Mouse (Mus musculus): ENCODE data around the gene Kcnh2. TPM values are rescaled to one million over a fixed set of nuclear protein-coding genes. Genes with fewer than 3 reads are reported as not detected.

Gene Kcnh2
- polyA plus RNA-seq, 1 experiment from 2014 or later = 10.9 TPM

- Histone ChIP-seq H3K36me3 (replicated peaks) (no peaks in the 10 kb centered on the region), H3K27me3 (replicated peaks; ENCODE audit: low read depth, poor library complexity, severe bottlenecking) (peaks cover 78% of the 10 kb centered on the region), H3K9me3 (no peaks in the 10 kb centered on the region), H3K4me3 (peak overlapping the region; percentile 77), H3K4me1 (peaks cover 67% of the 10 kb centered on the region), H3K27ac (replicated peaks) (peak overlapping the region; percentile 81)
- peak; percentile 94 for DNase-seq (ENCODE audit: low spot score)
- WGBS = under 1% methylated on average over 41 of the region's 41 CpGs
Observed at GRCm38 (mm10) chr5:24351701-24352171, 332 bp upstream of the Kcnh2 start.

- 39% methylated on average over 14 of the region's 15 CpGs for WGBS
- no peak for DNase-seq (ENCODE audit: low spot score)
- Histone ChIP-seq H3K4me1 (peaks cover 67% of the 10 kb centered on the region), H3K9me3 (no peaks in the 10 kb centered on the region), H3K27me3 (replicated peaks; ENCODE audit: low read depth, poor library complexity, severe bottlenecking) (peaks cover 88% of the 10 kb centered on the region), H3K27ac (replicated peaks) (peak overlapping the region; percentile 81), H3K4me3 (peak overlapping the region; percentile 77), H3K36me3 (replicated peaks) (no peaks in the 10 kb centered on the region)
Observed at GRCm38 (mm10) chr5:24350531-24351250, 713 bp downstream of the Kcnh2 start.

- Histone ChIP-seq H3K4me1 (peaks cover 69% of the 10 kb centered on the region), H3K27ac (replicated peaks) (no peak overlapping the region), H3K27me3 (replicated peaks; ENCODE audit: low read depth, poor library complexity, severe bottlenecking) (peaks cover 94% of the 10 kb centered on the region), H3K36me3 (replicated peaks) (no peaks in the 10 kb centered on the region), H3K9me3 (no peaks in the 10 kb centered on the region), H3K4me3 (peak overlapping the region; percentile 77)
- no peak for DNase-seq (ENCODE audit: low spot score)
- WGBS = 55% methylated on average over 3 of the region's 3 CpGs
Observed at GRCm38 (mm10) chr5:24350073-24350472, 1.3 kb downstream of the Kcnh2 start.

- no peaks in the 10 kb centered on the region for H3K36me3 ChIP-seq (replicated peaks)
- H3K4me1 ChIP-seq = peaks cover 78% of the 10 kb centered on the region
- peak overlapping the region; percentile 64 for H3K4me3 ChIP-seq
- no peaks in the 10 kb centered on the region for H3K9me3 ChIP-seq
- H3K27me3 ChIP-seq (replicated peaks; ENCODE audit: low read depth, poor library complexity, severe bottlenecking) = peaks cover 93% of the 10 kb centered on the region
- WGBS = under 1% methylated on average over 29 of the region's 30 CpGs
- DNase-seq (ENCODE audit: low spot score) = no peak
- peak overlapping the region; percentile 16; the same call in 1 of the 2 replicates for H3K27ac ChIP-seq (replicated peaks)
Observed at GRCm38 (mm10) chr5:24348546-24348945, 2.9 kb downstream of the Kcnh2 start.

GRCm38 (mm10) chr5:24348128-24348527, 3.3 kb downstream of the Kcnh2 start:
- under 1% methylated on average over 41 of the region's 41 CpGs for WGBS
- DNase-seq (ENCODE audit: low spot score) = peak; percentile 84
- Histone ChIP-seq H3K27me3 (replicated peaks; ENCODE audit: low read depth, poor library complexity, severe bottlenecking) (peaks cover 89% of the 10 kb centered on the region), H3K9me3 (no peaks in the 10 kb centered on the region), H3K27ac (replicated peaks) (peak overlapping the region; percentile 16; the same call in 1 of the 2 replicates), H3K4me3 (peak overlapping the region; percentile 64), H3K4me1 (peaks cover 78% of the 10 kb centered on the region), H3K36me3 (replicated peaks) (no peaks in the 10 kb centered on the region)

- Histone ChIP-seq H3K27me3 (replicated peaks; ENCODE audit: low read depth, poor library complexity, severe bottlenecking) (peaks cover 81% of the 10 kb centered on the region), H3K4me1 (peaks cover 78% of the 10 kb centered on the region), H3K27ac (replicated peaks) (no peak overlapping the region), H3K4me3 (peak overlapping the region; percentile 64; the same call in 1 of the 2 replicates), H3K9me3 (no peaks in the 10 kb centered on the region), H3K36me3 (replicated peaks) (no peaks in the 10 kb centered on the region)
- WGBS = 57% methylated on average over 7 of the region's 7 CpGs
- no peak for DNase-seq (ENCODE audit: low spot score)
Observed at GRCm38 (mm10) chr5:24347186-24347875, 4.1 kb downstream of the Kcnh2 start.

GRCm38 (mm10) chr5:24346313-24346712, 5.1 kb downstream of the Kcnh2 start:
- H3K4me1 ChIP-seq = peaks cover 68% of the 10 kb centered on the region
- WGBS = 84% methylated on average over 7 of the region's 7 CpGs
- no peaks in the 10 kb centered on the region for H3K36me3 ChIP-seq (replicated peaks)
- no peak overlapping the region for H3K4me3 ChIP-seq
- H3K27ac ChIP-seq (replicated peaks) = no peak overlapping the region
- H3K9me3 ChIP-seq = no peaks in the 10 kb centered on the region
- H3K27me3 ChIP-seq (replicated peaks; ENCODE audit: low read depth, poor library complexity, severe bottlenecking) = peaks cover 73% of the 10 kb centered on the region
- DNase-seq (ENCODE audit: low spot score) = no peak

- H3K27me3 ChIP-seq (replicated peaks; ENCODE audit: low read depth, poor library complexity, severe bottlenecking) = peaks cover 55% of the 10 kb centered on the region
- H3K4me1 ChIP-seq = peaks cover 51% of the 10 kb centered on the region
- no peak for DNase-seq (ENCODE audit: low spot score)
- H3K4me3 ChIP-seq = peak overlapping the region; percentile 28; the same call in 1 of the 2 replicates
- no peaks in the 10 kb centered on the region for H3K9me3 ChIP-seq
- H3K36me3 ChIP-seq (replicated peaks) = no peaks in the 10 kb centered on the region
- WGBS = 16% methylated on average over 12 of the region's 12 CpGs
- peak overlapping the region; percentile 83 for H3K27ac ChIP-seq (replicated peaks)
Observed at GRCm38 (mm10) chr5:24344477-24345051, 6.8 kb downstream of the Kcnh2 start.

- Histone ChIP-seq H3K27ac (replicated peaks) (peak overlapping the region; percentile 83), H3K4me3 (peak overlapping the region; percentile 28; the same call in 1 of the 2 replicates)
- 11% methylated on average over 2 of the region's 2 CpGs for WGBS
Observed at GRCm38 (mm10) chr5:24343977-24344436, 7.4 kb downstream of the Kcnh2 start.

GRCm38 (mm10) chr5:24343379-24343778, 8.0 kb downstream of the Kcnh2 start:
- DNase-seq (ENCODE audit: low spot score) = no peak

More at GRCm38 (mm10) chr5:24343977-24344436, 7.4 kb downstream of the Kcnh2 start:
- Histone ChIP-seq H3K36me3 (replicated peaks) (no peaks in the 10 kb centered on the region), H3K9me3 (no peaks in the 10 kb centered on the region), H3K4me1 (peaks cover 47% of the 10 kb centered on the region), H3K27me3 (replicated peaks; ENCODE audit: low read depth, poor library complexity, severe bottlenecking) (peaks cover 50% of the 10 kb centered on the region)
- peak; percentile 76 for DNase-seq (ENCODE audit: low spot score)

GRCm38 (mm10) chr5:24342966-24343365, 8.4 kb downstream of the Kcnh2 start:
- Histone ChIP-seq H3K4me1 (peaks cover 37% of the 10 kb centered on the region), H3K4me3 (no peak overlapping the region), H3K27me3 (replicated peaks; ENCODE audit: low read depth, poor library complexity, severe bottlenecking) (peaks cover 39% of the 10 kb centered on the region), H3K36me3 (replicated peaks) (no peaks in the 10 kb centered on the region), H3K9me3 (no peaks in the 10 kb centered on the region), H3K27ac (replicated peaks) (peak overlapping the region; percentile 83; the same call in 1 of the 2 replicates)
- DNase-seq (ENCODE audit: low spot score) = no peak
- 55% methylated on average over 8 of the region's 8 CpGs for WGBS

More at GRCm38 (mm10) chr5:24343379-24343778, 8.0 kb downstream of the Kcnh2 start:
- Histone ChIP-seq H3K36me3 (replicated peaks) (no peaks in the 10 kb centered on the region), H3K9me3 (no peaks in the 10 kb centered on the region), H3K4me3 (no peak overlapping the region), H3K4me1 (peaks cover 41% of the 10 kb centered on the region), H3K27ac (replicated peaks) (peak overlapping the region; percentile 83), H3K27me3 (replicated peaks; ENCODE audit: low read depth, poor library complexity, severe bottlenecking) (peaks cover 43% of the 10 kb centered on the region)

GRCm38 (mm10) chr5:24342205-24342963, 9.0 kb downstream of the Kcnh2 start:
- Histone ChIP-seq H3K4me1 (peaks cover 37% of the 10 kb centered on the region), H3K36me3 (replicated peaks) (no peaks in the 10 kb centered on the region), H3K27me3 (replicated peaks; ENCODE audit: low read depth, poor library complexity, severe bottlenecking) (peaks cover 34% of the 10 kb centered on the region), H3K27ac (replicated peaks) (peak overlapping the region; percentile 83; the same call in 1 of the 2 replicates), H3K4me3 (no peak overlapping the region), H3K9me3 (no peaks in the 10 kb centered on the region)
- 83% methylated on average over 14 of the region's 14 CpGs for WGBS
- no peak for DNase-seq (ENCODE audit: low spot score)
